Mouse (Mus musculus) ES-E14 (cell line): ENCODE data around the gene Kif13a. TPM values are rescaled to one million over a fixed set of nuclear protein-coding genes. Genes with fewer than 3 reads are reported as not detected.

Experiments used
- DNase-seq: peaks from one replicate; pipeline ENCODE4 v3.0.0-alpha.2; 2013; ENCODE audit warnings: low read depth, low spot score
- H3K27ac ChIP-seq: 2 replicates; pipeline ENCODE4 v1.5.1; 2012; ENCODE audit warnings: low read depth, mild to moderate bottlenecking, low read length, moderate library complexity, mixed read lengths; ENCODE audit not compliant: poor library complexity, insufficient read depth, severe bottlenecking
- H3K36me3 ChIP-seq: 2 replicates; pipeline ENCODE4 v1.6.1; 2012; ENCODE audit warnings: mild to moderate bottlenecking, low read length, moderate library complexity, mixed read lengths; ENCODE audit not compliant: control insufficient read depth, poor library complexity, insufficient read depth, severe bottlenecking
- H3K4me1 ChIP-seq, 2 experiments: fragments of 150-350 bp in 1 of 2; sonication (generic) in 1 of 2; 2 replicates each; pipeline ENCODE4 v1.6.1; 2012; ENCODE audit warnings: low read length in 2 of 2, mild to moderate bottlenecking in 1 of 2, mixed read lengths in 1 of 2; ENCODE audit not compliant: control insufficient read depth in 2 of 2, insufficient read depth in 2 of 2, poor library complexity in 1 of 2
- H3K4me3 ChIP-seq, 2 experiments: fragments of 150-350 bp in 1 of 2; sonication (generic) in 1 of 2; 2 replicates each; pipeline ENCODE4 v1.5.1; 2012; ENCODE audit warnings: low read length in 2 of 2, low read depth in 1 of 2, mild to moderate bottlenecking in 1 of 2, mixed read lengths in 1 of 2; ENCODE audit not compliant: insufficient read depth in 1 of 2, poor library complexity in 1 of 2, severe bottlenecking in 1 of 2
- H3K9ac ChIP-seq: 2 replicates; pipeline ENCODE4 v1.6.1; 2012; ENCODE audit warnings: low read depth, mild to moderate bottlenecking, low read length, mixed read lengths; ENCODE audit not compliant: poor library complexity, insufficient read depth, severe bottlenecking
- H3K9me3 ChIP-seq: fragments of 150-350 bp; sonication (generic); 2 replicates; pipeline ENCODE4 v1.6.1; 2012; ENCODE audit warnings: low read depth, mild to moderate bottlenecking, low read length; ENCODE audit not compliant: control insufficient read depth, insufficient read depth
- CHD2 ChIP-seq: IDR thresholded peaks from 2 replicates; pipeline ENCODE4 v1.6.1; 2014; ENCODE audit warnings: mild to moderate bottlenecking, low read depth, low read length, inconsistent platforms
- HCFC1 ChIP-seq: IDR thresholded peaks from 2 replicates; pipeline ENCODE4 v1.6.1; 2012; ENCODE audit warnings: low read length, inconsistent platforms, borderline replicate concordance; ENCODE audit not compliant: insufficient read depth
- MAFK ChIP-seq: IDR thresholded peaks from 2 replicates; pipeline ENCODE4 v1.6.1; 2014; ENCODE audit warnings: mild to moderate bottlenecking, low read depth, low read length, inconsistent platforms; ENCODE audit not compliant: insufficient read depth
- ZC3H11A ChIP-seq: IDR thresholded peaks from 2 replicates; pipeline ENCODE4 v1.6.1; 2012; ENCODE audit warnings: low read depth, mild to moderate bottlenecking, inconsistent platforms, low read length, borderline replicate concordance
- ZNF384 ChIP-seq: IDR thresholded peaks from 2 replicates; pipeline ENCODE4 v1.6.1; 2012; ENCODE audit warnings: low read depth, low read length, inconsistent platforms
- in situ Hi-C, 2 experiments: fragments of 600-800 bp; cut with MboI; formaldehyde crosslinking; loops; one replicate each; pipeline ENCODE4 v1.15.1; 2025; ENCODE audit warnings: low sequenced_read_pairs in 2 of 2, inconsistent platforms in 1 of 2; ENCODE audit not compliant: unreplicated experiment in 2 of 2
- total RNA-seq: library from RNA; depleted of rRNA; stranded (reverse); fragments of 300-350 nt; gene quantifications from 2 replicates; pipeline ENCODE4 v1.2.3, GENCODE M21; 2012

Gene Kif13a
- total RNA-seq, 1 experiment: 23.6 TPM

GRCm38 (mm10) chr13:46905971-46906370 is 23.7 kb downstream of the Kif13a start:
- H3K4me1 ChIP-seq: peaks cover 2 to 13% of the 10 kb centered on the region in 2 experiments; a peak in 3 of 4 replicates

GRCm38 (mm10) chr13:46904982-46905621 is 24.6 kb downstream of the Kif13a start:
- Histone ChIP-seq H3K4me1 (peaks cover 2 to 11% of the 10 kb centered on the region in 2 experiments; a peak in 3 of 4 replicates), H3K9me3 (no peaks in the 10 kb centered on the region), H3K4me3 (no peak overlapping the region), H3K36me3 (no peaks in the 10 kb centered on the region), H3K9ac (no peak overlapping the region), H3K27ac (peak overlapping the region; percentile 6; the same call in 1 of the 2 replicates)
- no peak for TF ChIP-seq ZC3H11A
- no peak for TF ChIP-seq MAFK
- no peak for TF ChIP-seq CHD2
- TF ChIP-seq ZNF384: no peak
- no peak for TF ChIP-seq HCFC1
- DNase-seq: no peak
- in situ Hi-C loops: no loop called here

More at GRCm38 (mm10) chr13:46905971-46906370, 23.7 kb downstream of the Kif13a start:
- Histone ChIP-seq H3K9ac (no peak overlapping the region), H3K36me3 (no peaks in the 10 kb centered on the region), H3K4me3 (no peak overlapping the region), H3K9me3 (no peaks in the 10 kb centered on the region), H3K27ac (no peak overlapping the region)
- TF ChIP-seq ZNF384: no peak
- no peak for TF ChIP-seq CHD2
- TF ChIP-seq MAFK: no peak
- no peak for TF ChIP-seq ZC3H11A
- TF ChIP-seq HCFC1: no peak
- in situ Hi-C loops: no loop called here
- DNase-seq: no peak

GRCm38 (mm10) chr13:46902568-46903255 is 27.0 kb downstream of the Kif13a start:
- Histone ChIP-seq H3K9me3 (no peaks in the 10 kb centered on the region), H3K9ac (no peak overlapping the region), H3K27ac (no peak overlapping the region), H3K36me3 (no peaks in the 10 kb centered on the region), H3K4me3 (no peak overlapping the region), H3K4me1 (peaks cover 2 to 12% of the 10 kb centered on the region in 2 experiments; a peak in 3 of 4 replicates)
- DNase-seq: peak; percentile 63
- TF ChIP-seq ZNF384 (no peak), MAFK (no peak), CHD2 (no peak), HCFC1 (no peak), ZC3H11A (no peak)
- in situ Hi-C loops: no loop called here

GRCm38 (mm10) chr13:46900870-46901555 is 28.7 kb downstream of the Kif13a start:
- Histone ChIP-seq H3K9ac (no peak overlapping the region), H3K36me3 (no peaks in the 10 kb centered on the region), H3K4me1 (peaks cover 0 to 9% of the 10 kb centered on the region in 2 experiments; a peak in 3 of 4 replicates), H3K4me3 (no peak overlapping the region), H3K27ac (no peak overlapping the region), H3K9me3 (no peaks in the 10 kb centered on the region)
- in situ Hi-C loops: no loop called here
- no peak for TF ChIP-seq ZC3H11A
- no peak for TF ChIP-seq MAFK
- TF ChIP-seq CHD2: no peak
- TF ChIP-seq ZNF384: no peak
- TF ChIP-seq HCFC1: no peak
- DNase-seq: no peak
